Mouse (Mus musculus): ENCODE results near the gene Wdr27. TPM values are rescaled to one million over a fixed set of nuclear protein-coding genes. Genes with fewer than 3 reads are reported as not detected.
"Not testable (repeated sequence)": the region's sequence is repeated elsewhere in the genome, so short reads cannot be mapped to it uniquely, and the experiment has no call there.

Wdr27 gene
- total RNA-seq, 1 experiment from 2014 or later, result 1.6 TPM

DNA sequence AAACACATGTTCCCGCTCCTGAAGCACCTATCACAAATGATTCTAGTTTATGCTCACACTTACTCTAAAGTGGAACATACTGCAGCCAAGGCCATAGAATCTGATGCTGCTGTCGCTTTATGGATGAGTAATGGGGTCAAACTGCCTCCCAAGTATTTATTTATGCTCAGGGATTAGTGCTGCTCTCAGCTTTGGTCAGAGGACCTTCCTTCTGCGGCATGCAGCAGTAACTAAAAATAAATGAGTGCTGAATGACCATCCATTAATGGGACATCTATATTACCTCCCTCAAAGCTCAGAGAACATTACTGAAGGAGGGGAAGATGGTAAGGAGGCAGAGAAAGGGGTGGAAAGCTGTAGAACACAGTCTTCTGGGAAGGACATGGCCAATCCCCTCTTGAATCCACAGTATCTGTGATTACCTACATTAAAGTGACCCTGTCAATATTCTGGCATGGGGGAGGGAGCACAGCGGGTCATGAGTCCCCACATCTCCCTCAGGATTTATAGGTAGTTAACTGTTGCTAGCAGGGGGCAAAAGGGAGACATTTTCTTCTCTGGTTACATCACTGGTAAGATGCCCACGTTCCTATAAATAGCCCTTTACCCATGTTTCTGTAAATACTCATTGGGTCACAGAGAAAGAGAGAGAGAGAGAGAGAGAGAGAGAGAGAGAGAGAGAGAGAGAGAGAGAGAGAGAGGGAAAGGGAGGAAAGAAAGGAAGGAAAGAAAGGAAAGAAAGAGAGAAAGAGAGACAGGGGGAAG lies 6.9 kb downstream of the Wdr27 start:
- no peak for ATAC-seq (replicated peaks; ENCODE audit: insufficient number of reproducible peaks, low FRiP score, low TSS enrichment, poor library complexity, severe bottlenecking)

DNA sequence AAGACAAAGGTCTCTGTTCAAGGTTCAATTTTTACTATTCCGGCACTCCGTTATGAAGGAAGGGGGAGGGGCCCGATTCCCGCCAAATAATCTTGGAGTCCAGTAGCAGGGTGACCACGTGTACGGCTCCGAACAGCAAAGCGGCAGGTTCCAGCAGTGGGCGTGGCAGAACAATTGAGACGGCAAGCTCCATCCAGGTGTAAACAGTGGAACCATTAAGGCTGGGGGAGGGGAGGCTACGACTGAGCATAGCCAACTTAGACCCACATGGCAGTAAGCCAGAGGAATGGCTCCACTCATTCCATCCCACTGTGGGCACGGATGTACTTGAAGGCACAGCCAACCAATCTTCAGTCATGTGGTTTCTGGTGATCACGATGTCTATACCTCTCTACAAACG lies 7.7 kb downstream of the Wdr27 start:
- ATAC-seq (replicated peaks; ENCODE audit: insufficient number of reproducible peaks, low FRiP score, low TSS enrichment, poor library complexity, severe bottlenecking), result not testable (repeated sequence)

DNA sequence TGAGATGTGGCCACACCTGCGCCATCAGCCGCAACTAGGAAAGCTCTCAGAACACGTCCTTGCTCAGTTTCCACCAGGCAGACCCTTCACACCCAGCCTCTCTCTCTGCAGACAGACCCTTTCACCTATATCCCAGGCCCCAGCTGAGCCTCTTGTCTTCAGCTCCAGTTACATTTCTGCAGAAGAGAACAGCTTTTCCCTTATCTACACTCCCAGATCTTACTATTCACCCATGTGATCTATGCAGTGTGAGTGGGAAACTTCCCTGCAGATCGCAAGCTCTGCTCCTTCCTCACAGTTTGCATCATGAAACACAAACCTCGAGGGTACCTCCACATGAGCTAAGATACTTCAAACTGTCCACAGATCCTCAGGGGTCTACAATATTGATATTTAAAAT lies 11.5 kb downstream of the Wdr27 start:
- ATAC-seq (replicated peaks; ENCODE audit: insufficient number of reproducible peaks, low FRiP score, low TSS enrichment, poor library complexity, severe bottlenecking), result no peak

DNA sequence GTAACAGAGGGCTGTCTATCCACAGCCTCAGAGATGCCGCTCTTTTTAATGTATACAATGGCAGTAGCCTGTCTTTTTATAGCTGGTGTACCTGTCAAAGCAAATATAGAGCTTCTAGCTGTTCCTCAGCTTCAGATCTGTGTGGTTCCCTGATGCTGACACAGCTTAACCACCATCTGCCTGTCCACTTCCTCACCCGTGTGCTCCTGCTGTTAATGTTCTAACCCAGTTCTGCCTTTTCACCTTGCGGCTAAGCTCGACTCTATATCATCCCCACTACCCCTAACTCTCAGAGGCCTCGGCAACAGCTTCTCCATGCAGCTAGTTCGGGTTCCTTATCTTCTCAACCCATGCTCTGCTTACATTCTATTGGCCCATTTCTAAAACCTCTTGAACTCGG lies 12.3 kb downstream of the Wdr27 start:
- ATAC-seq (replicated peaks; ENCODE audit: insufficient number of reproducible peaks, low FRiP score, low TSS enrichment, poor library complexity, severe bottlenecking), result no peak

DNA sequence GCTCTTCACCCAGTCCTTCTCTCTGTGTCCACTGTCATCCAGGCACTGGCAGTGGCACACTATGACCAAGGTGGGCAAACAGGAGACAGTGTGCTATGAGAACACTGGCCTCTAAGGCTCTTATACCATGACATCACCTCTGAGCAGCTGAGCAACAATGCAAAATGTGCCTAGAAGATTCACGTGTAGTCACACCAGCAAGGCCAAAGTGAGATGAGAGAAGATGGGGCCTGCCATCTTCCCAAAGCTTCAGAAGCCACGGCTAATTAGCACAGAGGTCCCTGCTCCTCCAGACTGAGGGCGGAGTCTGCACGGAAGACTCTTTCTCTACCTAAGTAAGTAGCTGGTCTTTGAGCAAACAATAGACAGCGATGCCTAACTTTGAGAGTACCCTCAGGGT lies 14.3 kb downstream of the Wdr27 start:
- no peak for ATAC-seq (replicated peaks; ENCODE audit: insufficient number of reproducible peaks, low FRiP score, low TSS enrichment, poor library complexity, severe bottlenecking)

DNA sequence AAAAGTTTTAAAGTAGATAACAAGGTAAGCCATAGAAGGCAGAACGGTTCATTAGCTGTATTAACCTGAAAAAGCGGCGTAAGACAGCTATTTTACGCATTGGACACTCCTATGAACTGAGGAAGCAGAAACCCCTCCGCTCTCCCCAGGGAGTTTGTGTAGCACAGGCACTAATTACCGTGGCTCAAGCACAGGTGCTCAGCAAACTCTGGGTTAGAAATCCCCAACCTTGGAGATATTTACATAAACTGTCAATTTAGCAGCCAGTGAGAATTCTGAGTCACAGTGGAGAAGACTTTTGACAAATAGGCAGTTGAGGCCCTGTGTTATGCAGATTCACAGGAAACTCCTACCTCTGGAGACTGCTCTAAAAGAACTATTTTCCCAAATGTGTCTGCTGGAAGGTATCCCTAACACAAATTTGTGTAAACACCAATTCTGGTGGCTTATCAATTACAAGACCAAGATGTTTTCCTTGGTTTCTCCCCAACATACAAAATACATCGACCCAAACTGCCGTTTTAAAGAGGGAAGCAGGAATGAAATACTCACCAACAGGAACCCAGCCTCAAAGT lies 15.2 kb downstream of the Wdr27 start:
- ATAC-seq (replicated peaks; ENCODE audit: insufficient number of reproducible peaks, low FRiP score, low TSS enrichment, poor library complexity, severe bottlenecking), result no peak

DNA sequence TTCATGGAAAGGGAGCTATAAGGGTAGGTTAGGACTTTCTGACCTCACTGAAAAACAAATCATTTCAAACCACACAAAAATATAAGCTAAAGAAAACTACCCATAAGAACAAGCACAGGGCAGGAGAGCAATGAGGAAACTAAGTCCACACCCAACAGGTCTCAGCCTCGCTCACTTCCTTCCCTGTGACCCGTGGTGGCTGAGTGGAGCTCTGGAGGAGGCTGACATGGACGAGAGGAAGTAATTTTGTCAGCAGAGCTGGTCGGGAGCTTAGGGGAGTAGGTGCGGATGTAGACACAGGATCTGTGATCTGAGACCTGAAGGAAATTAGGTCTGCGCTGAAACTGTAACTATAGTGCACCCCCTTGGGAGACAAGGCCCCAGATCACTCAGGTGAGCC lies 21.4 kb downstream of the Wdr27 start:
- no peak for ATAC-seq (replicated peaks; ENCODE audit: insufficient number of reproducible peaks, low FRiP score, low TSS enrichment, poor library complexity, severe bottlenecking)

DNA sequence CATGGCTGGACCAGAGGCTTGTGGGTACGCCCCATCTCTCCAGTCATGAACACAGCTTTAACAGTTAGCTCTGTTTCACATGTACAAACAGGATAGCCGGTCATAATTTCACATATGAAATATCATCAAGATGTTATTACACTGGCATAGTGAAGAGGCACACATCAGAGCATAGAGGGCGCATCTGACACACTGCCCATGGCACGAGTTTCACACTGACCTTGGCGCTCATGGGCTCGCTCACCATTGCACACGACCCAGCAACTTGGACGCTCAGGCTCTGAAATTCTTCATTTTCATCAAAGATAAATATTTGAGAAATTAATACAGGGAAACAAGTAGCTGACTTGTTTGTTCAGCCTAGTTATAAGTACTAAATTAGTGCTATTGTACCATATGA lies 25.1 kb downstream of the Wdr27 start:
- no peak for ATAC-seq (replicated peaks; ENCODE audit: insufficient number of reproducible peaks, low FRiP score, low TSS enrichment, poor library complexity, severe bottlenecking)

DNA sequence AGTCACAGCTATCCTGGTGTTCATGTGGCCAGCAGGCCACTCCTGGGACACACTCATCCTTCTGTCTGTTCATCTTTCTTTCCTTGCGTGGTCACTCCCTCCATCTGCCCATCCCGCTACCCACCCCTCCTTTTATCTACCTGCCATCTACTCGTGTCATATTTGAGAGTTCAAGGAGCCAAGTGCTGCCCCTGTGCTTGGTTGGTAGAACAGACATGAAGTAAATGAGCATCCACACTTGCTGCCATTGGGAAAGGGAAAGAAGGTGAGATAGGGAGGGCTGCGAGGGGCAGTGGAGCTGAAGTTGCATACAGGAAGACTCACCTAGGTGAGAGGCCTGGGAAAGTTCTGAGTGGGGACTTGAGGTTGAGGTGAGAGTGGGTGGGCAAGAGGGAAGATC lies 28.6 kb downstream of the Wdr27 start:
- ATAC-seq (replicated peaks; ENCODE audit: insufficient number of reproducible peaks, low FRiP score, low TSS enrichment, poor library complexity, severe bottlenecking), result no peak

DNA sequence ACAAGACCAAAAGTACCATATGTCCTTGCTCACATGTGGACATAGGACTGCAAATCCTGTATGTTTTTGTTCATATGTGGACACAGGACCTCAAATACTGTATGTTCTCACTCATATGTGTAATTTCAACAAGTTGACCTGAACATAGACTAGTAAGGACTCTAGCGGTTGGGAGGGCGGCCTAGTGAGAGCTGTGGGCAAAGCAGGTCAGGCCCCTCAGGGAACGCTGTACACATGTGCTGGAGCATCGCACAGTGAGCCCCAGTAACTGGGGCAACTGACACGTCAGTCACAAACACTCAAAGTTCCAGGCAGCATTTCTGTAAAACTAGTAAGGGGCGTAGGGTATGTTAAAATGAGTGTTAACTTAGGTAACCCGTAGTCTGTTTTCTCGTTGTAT lies 30.0 kb downstream of the Wdr27 start:
- ATAC-seq (replicated peaks; ENCODE audit: insufficient number of reproducible peaks, low FRiP score, low TSS enrichment, poor library complexity, severe bottlenecking), result no peak

DNA sequence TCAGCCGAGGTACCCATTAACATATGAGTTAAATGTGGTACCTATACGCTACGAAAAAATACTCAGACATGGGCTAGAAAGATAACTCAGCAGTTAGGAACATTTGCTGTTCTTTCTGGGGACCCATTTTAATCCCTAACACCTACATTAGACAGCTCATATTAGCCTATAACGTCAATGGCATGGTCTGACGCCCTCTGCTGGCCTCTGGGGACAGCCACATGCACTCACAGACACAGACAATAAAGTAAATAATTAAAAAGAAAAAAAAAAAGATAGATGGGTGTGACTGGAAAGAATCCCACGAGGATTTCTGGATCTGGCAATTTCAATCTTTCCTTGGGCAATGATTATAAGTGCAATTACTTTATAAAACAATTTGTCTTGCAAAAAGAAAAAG lies 30.5 kb downstream of the Wdr27 start:
- no peak for ATAC-seq (replicated peaks; ENCODE audit: insufficient number of reproducible peaks, low FRiP score, low TSS enrichment, poor library complexity, severe bottlenecking)

DNA sequence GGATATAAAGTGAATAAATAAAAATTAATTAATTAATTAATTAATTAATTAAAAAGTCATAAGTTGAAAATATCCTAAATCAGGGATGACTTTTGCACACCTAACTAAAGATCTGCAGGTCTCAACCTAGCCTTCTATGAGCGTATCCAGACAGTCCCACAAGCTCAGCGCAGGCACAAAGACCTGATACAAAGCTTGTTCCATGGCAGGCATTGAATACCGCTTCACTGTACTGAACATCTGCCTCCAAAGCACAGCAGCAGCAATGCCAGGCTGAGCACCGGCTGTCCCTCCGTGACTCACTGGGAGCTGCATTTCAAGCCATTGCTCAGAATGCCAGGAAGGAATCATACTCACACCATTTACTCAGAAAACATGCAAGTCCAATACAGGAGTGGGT lies 32.2 kb downstream of the Wdr27 start:
- no peak for ATAC-seq (replicated peaks; ENCODE audit: insufficient number of reproducible peaks, low FRiP score, low TSS enrichment, poor library complexity, severe bottlenecking)

DNA sequence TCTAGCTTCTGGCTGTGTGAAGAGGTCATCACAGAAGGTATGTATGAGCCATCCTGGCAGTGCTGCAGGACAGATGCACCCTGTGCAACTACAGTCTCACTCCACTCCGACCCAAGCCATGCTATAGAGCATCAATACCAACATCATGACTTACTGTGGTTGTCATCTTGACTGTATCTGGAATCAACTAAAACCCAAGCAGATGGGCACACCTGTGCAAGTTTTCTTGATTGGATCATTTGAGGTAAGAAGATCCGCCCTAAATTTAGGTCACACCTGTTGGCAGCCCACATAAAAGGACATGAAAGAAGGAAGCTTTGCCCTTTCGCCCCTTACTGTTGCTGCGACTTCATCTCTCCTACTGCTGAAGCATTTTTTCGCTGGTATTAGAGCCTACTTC lies 33.6 kb downstream of the Wdr27 start:
- no peak for ATAC-seq (replicated peaks; ENCODE audit: insufficient number of reproducible peaks, low FRiP score, low TSS enrichment, poor library complexity, severe bottlenecking)

DNA sequence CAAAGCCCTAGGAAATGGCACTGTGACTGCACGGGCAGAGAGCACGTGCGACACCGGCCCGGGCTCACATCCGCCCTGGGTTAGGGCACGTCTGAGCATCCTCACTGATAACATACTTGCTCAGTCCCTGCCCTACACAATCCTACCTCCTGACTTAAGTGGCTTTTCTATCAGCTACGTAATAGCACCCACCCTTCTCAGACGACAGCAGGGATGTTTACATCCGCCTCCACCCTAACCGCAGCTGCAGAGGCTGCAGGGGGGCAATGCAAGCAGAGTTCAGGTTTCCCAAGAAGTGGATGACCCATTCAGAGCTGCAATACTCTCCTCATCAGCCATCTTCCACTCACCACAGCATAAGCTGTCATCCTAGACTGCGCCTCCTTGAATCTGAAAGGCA lies 35.8 kb downstream of the Wdr27 start:
- ATAC-seq (replicated peaks; ENCODE audit: insufficient number of reproducible peaks, low FRiP score, low TSS enrichment, poor library complexity, severe bottlenecking), result no peak

DNA sequence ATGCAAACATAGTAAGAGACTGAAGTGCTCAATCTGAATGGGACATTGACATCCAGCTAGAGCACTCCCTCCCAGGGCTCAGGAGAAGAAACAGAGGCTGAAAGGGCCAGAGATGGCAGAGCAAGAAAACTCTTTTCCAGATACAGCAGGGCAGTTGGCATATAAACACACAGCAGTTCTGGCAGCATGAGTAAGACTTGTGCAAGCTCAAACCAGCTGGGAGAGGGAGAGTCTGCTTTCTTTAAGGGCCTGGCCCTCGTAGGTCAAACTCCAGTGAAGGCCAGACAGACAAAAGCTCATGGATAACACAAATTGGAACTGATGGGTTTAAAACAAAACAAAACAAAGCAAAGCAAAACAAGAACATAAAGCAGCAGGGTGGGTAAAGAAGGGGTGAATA lies 36.3 kb downstream of the Wdr27 start:
- ATAC-seq (replicated peaks; ENCODE audit: insufficient number of reproducible peaks, low FRiP score, low TSS enrichment, poor library complexity, severe bottlenecking), result no peak

DNA sequence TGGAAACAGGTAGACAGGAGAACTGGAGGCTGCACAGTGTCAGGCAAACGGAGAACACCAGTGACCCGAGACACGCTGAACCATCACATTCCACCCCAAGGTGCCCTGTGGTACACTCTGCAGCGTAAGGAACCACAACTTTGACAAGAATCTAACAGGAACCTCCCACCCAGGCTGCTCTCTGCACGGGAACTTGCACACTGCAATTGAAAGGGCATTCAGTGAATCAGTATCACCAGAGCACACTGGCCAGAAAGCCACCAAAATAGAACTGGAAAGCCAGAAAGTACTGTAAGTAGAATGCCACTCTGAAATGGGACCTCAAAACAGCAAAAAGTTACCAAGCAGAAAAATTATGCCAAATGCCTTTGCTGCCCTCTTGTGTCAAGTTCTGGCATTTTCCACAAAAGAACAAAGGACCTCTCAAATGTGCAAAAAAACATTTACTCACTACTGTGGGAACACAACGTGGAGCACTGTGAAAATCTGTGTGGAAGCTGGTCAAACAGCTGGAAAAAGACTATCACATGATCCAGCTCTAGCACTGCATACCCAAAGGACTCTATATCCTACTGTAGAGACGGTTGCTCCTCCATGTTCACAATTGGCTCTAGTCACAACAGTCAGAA lies 38.2 kb downstream of the Wdr27 start:
- ATAC-seq (replicated peaks; ENCODE audit: insufficient number of reproducible peaks, low FRiP score, low TSS enrichment, poor library complexity, severe bottlenecking), result no peak

DNA sequence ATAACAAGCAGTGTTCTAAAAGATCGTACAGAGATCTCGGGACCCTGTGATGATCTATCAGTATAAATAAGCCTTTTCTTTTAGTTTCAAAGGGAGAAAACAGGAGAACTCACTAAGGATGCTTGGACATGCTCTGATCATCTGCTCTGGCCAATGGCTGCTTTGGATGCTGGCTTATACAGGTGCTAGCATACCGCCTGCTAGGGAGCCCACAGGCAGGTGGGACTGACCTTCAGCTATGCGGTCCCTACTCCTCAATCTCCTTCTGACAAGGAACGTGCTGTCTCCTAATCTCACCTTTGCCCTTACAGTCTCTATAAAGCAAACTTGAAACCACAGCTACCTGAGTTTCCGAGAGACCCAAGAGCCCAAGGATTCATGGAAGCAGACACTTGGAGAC lies 38.8 kb downstream of the Wdr27 start:
- no peak for ATAC-seq (replicated peaks; ENCODE audit: insufficient number of reproducible peaks, low FRiP score, low TSS enrichment, poor library complexity, severe bottlenecking)

DNA sequence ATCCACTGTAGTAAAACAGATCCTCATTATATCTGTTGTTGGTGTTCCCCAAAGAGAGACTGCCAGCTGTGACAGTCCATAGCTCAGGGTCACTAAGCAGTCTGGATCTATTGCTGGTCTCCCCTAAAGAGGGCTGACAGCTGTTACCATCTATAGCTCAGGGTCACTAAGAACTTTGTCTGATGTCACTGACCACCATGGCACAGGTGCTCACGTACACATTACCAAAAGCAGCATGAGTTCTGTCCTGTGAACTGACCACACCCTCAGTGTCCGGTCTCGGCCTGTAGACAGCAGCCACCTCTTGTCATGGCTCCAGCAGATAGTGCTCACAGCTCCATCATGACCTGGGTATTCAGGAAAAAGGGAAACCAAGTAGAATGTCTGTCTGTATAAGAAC lies 39.7 kb downstream of the Wdr27 start:
- no peak for ATAC-seq (replicated peaks; ENCODE audit: insufficient number of reproducible peaks, low FRiP score, low TSS enrichment, poor library complexity, severe bottlenecking)

DNA sequence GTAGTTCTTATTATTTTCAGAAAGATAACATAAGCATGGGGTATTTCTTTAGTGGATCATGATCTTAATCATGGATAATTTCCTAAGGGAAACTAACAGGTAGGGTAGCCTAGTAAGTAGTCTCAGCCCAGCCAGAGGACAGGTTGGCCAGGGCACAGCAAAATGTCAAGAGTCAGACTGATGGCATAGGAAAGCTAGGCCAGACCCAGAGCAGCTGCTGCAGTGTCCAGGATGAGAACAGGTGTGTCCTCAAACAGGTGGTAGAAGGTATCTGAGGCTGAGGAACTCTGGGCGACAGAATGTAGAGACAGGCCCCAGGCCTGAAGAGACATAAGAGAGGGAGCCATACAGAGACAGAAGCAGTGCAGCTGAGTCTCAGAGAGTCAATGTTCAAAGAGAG lies 44.0 kb downstream of the Wdr27 start:
- no peak for ATAC-seq (replicated peaks; ENCODE audit: insufficient number of reproducible peaks, low FRiP score, low TSS enrichment, poor library complexity, severe bottlenecking)

DNA sequence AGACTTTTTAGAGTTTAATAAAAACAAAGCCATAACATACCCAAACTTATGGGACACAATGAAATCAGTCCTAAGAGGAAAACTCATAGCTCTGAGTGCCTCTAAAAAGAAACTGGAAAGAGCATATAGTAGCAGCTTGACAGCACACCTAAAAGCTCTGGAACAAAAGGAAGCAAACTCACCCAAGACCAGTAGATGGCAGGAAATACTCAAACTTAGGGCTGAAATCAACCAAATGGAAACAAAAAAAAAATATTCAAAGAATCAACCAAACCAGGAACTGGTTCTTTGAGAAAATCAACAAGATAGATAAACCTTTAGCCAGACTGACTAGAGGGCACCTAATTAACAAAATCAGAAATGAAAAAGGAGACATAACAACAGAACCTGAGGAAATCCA lies 47.9 kb downstream of the Wdr27 start:
- not testable (repeated sequence) for ATAC-seq (replicated peaks; ENCODE audit: insufficient number of reproducible peaks, low FRiP score, low TSS enrichment, poor library complexity, severe bottlenecking)

Data from monocyte, adult 5-6 weeks (primary cell).